Mouse (Mus musculus): ENCODE measurements around the gene Olfr600. TPM values are rescaled to one million over a fixed set of nuclear protein-coding genes. Genes with fewer than 3 reads are reported as not detected.
"Not testable (repeated sequence)": the region's sequence is repeated elsewhere in the genome, so short reads cannot be mapped to it uniquely, and the experiment has no call there.

Olfr600 gene
- not detected in 2 replicates for polyA plus RNA-seq (2012; rRNA removed)

DNA sequence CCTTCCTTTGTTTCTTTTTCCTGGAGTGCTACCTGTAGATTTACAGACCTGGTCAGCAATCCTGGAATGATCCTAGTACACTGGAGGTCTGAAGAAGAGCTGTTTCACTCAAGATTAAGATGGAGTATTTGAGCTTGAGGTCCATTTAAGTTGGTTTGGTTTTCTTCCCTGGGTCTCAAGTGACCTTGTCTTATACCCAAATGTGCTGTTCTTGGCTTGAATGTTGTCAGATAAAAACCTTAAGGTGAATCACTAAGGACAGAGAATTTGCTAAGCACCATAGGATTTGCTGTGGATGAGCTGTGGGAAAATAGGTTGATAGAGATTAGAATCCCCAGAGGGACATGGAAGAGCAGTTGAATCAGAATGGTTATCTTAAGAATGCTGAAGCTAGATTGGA lies at the start of gene Olfr600:
Gene Olfr600, minus strand, starts transcription at position 101 of the 400 bp plus-strand sequence.
- no peak for TF ChIP-seq CTCF (IDR thresholded peaks at IDR 0.05; ENCODE audit: borderline replicate concordance, insufficient read depth, low read depth, low read length)
- no peak for TF ChIP-seq POLR2A (IDR thresholded peaks at IDR 0.05; ENCODE audit: borderline replicate concordance, insufficient read depth, low read length)
- H3K4me3 ChIP-seq (replicated peaks; ENCODE audit: insufficient read depth, low read depth, low read length): no peak within 1 kb of the TSS

DNA sequence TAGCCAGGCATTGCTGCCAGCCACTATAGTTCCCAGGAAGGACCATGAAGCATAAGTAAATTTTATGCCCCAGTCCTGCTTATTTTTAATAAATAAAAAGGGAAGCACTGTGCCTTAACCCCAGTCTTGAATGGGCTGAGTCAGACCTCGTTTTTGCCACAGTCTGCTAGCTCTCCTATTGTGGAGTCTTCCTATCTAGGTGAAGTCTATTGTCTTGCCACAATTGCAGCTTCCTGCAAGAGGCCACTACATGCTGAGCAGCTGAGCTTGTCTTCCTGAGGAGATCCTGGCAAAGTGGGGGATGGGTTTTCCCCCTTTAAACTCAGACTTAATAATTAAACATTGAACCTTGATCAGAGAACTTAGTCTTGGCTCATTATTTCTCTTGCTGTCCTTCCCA lies 49.5 kb upstream of the Olfr600 start:
- no peaks in the 10 kb centered on the region for H3K4me1 ChIP-seq (ENCODE audit: control insufficient read depth, insufficient read depth, low read length)
- no peak for DNase-seq
- no peak overlapping the region for H3K27ac ChIP-seq (ENCODE audit: insufficient read depth, low read length)
- no peak overlapping the region for H3K4me3 ChIP-seq (replicated peaks; ENCODE audit: insufficient read depth, low read depth, low read length)
- whole genome bisulfite sequencing: 0% methylated on average over 1 of the region's 1 CpGs
- TF ChIP-seq CTCF (IDR thresholded peaks at IDR 0.05; ENCODE audit: borderline replicate concordance, insufficient read depth, low read depth, low read length) (no peak), POLR2A (IDR thresholded peaks at IDR 0.05; ENCODE audit: borderline replicate concordance, insufficient read depth, low read length) (no peak)
- no peaks in the 10 kb centered on the region for H3K27me3 ChIP-seq (ENCODE audit: control insufficient read depth, insufficient read depth, low read length)

More for the DNA sequence above, at the start of gene Olfr600:
- no peaks in the 10 kb centered on the region for H3K4me1 ChIP-seq (ENCODE audit: control insufficient read depth, insufficient read depth, low read length)
- no peaks in the 10 kb centered on the region for H3K27me3 ChIP-seq (ENCODE audit: control insufficient read depth, insufficient read depth, low read length)
- no peak for DNase-seq
- no peak within 1 kb of the TSS for H3K27ac ChIP-seq (ENCODE audit: insufficient read depth, low read length)

DNA sequence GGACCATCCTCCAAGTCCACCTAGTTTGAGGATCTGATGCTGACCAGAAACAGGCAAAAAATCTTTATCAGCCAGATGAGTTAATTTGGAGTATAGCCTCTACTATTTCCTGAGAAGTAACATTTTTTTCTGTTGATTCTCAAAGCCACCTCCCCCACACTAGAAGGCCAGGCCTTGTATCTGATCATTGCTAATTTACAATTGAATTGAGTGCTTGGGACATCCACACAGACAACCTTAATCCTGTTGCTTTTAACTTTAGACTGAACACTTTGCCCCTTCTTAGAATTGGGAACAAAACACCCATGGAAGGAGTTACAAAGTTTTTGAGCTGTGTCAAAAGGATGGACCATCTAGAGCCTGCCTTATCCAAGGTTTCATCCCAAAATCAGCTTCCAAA lies 48.3 kb upstream of the Olfr600 start:
- H3K4me1 ChIP-seq (ENCODE audit: control insufficient read depth, insufficient read depth, low read length): no peaks in the 10 kb centered on the region
- H3K27ac ChIP-seq (ENCODE audit: insufficient read depth, low read length): no peak overlapping the region
- H3K27me3 ChIP-seq (ENCODE audit: control insufficient read depth, insufficient read depth, low read length): no peaks in the 10 kb centered on the region
- TF ChIP-seq CTCF (IDR thresholded peaks at IDR 0.05; ENCODE audit: borderline replicate concordance, insufficient read depth, low read depth, low read length): no peak
- TF ChIP-seq POLR2A (IDR thresholded peaks at IDR 0.05; ENCODE audit: borderline replicate concordance, insufficient read depth, low read length): no peak
- no peak for DNase-seq
- H3K4me3 ChIP-seq (replicated peaks; ENCODE audit: insufficient read depth, low read depth, low read length): no peak overlapping the region

DNA sequence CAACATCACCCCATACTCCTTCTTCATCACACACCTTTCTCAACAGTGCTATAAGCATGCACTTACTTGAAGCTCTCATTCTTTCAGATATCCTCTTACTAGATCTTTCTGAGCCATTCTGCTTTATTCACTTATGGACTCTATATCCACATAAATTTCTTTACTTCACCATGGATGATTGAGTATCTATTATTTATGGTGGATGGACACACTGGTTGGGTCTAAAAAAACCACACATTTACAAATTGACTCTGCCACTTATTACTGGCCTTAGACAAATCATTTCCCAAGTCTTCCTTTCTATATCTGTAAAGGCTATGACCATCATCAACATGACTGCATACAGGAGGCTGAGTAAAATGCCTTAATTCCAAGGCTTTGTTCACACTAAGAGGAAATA lies 36.6 kb upstream of the Olfr600 start, which contains the start of gene Olfr603:
Gene Olfr603, minus strand, starts transcription at position 101 of the 400 bp plus-strand sequence.
- H3K27ac ChIP-seq (ENCODE audit: insufficient read depth, low read length): no peak within 1 kb of the TSS
- no peaks in the 10 kb centered on the region for H3K4me1 ChIP-seq (ENCODE audit: control insufficient read depth, insufficient read depth, low read length)
- DNase-seq: no peak
- TF ChIP-seq CTCF (IDR thresholded peaks at IDR 0.05; ENCODE audit: borderline replicate concordance, insufficient read depth, low read depth, low read length) (no peak), POLR2A (IDR thresholded peaks at IDR 0.05; ENCODE audit: borderline replicate concordance, insufficient read depth, low read length) (no peak)
- H3K4me3 ChIP-seq (replicated peaks; ENCODE audit: insufficient read depth, low read depth, low read length): no peak within 1 kb of the TSS
- H3K27me3 ChIP-seq (ENCODE audit: control insufficient read depth, insufficient read depth, low read length): no peaks in the 10 kb centered on the region

DNA sequence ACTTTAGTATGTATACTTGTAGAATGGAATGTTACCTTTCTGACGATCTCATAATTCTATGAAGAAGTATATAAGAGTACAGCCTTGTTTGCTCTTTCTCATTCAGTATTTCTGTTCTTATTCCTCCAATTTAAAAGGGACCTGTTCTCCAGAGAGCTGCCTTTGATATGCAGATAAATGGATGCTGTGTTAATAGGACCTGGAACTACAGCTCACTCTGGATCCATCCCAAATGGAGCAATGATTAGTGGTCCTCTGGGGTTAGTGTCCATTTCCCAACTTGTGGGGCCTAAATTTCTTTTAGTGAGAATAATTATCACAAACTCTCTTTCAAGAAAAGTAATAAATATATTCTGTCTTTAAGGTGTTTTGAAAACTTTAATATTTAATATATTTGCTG lies 13.1 kb upstream of the Olfr600 start, which contains the start of gene Olfr601:
Gene Olfr601, minus strand, starts transcription at position 101 of the 400 bp plus-strand sequence.
- Histone ChIP-seq H3K27me3 (ENCODE audit: control insufficient read depth, insufficient read depth, low read length) (no peaks in the 10 kb centered on the region), H3K27ac (ENCODE audit: insufficient read depth, low read length) (no peak within 1 kb of the TSS), H3K4me1 (ENCODE audit: control insufficient read depth, insufficient read depth, low read length) (no peaks in the 10 kb centered on the region), H3K4me3 (replicated peaks; ENCODE audit: insufficient read depth, low read depth, low read length) (no peak within 1 kb of the TSS)
- TF ChIP-seq POLR2A (IDR thresholded peaks at IDR 0.05; ENCODE audit: borderline replicate concordance, insufficient read depth, low read length): no peak
- TF ChIP-seq CTCF (IDR thresholded peaks at IDR 0.05; ENCODE audit: borderline replicate concordance, insufficient read depth, low read depth, low read length): no peak
- no peak for DNase-seq
- WGBS: 89% methylated on average over 1 of the region's 1 CpGs

DNA sequence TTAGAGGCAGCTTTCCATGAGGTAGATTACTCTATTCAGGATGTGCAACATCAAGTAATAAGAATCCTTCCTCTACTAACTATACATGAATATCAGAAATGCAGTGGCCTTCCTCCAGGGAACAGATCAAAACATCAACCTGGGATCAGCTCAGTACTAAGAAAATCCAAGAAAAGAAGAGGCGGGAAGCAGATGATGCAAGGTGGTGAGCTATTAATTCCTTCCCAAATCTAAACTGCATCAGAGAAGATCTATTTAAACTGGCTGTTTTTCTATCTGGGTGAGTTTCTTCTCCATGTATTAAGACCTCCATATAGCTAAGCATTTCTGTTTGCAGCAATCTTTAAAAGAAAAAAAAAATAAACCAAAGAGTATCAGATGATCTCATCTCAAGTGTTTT lies 13.9 kb downstream of the Olfr600 start, which contains the start of gene Olfr599:
Gene Olfr599, plus strand, starts transcription at position 301 of the 400 bp plus-strand sequence.
- Histone ChIP-seq H3K27me3 (ENCODE audit: control insufficient read depth, insufficient read depth, low read length) (no peaks in the 10 kb centered on the region), H3K4me1 (ENCODE audit: control insufficient read depth, insufficient read depth, low read length) (no peaks in the 10 kb centered on the region), H3K27ac (ENCODE audit: insufficient read depth, low read length) (no peak within 1 kb of the TSS), H3K4me3 (replicated peaks; ENCODE audit: insufficient read depth, low read depth, low read length) (no peak within 1 kb of the TSS)
- 90% methylated on average over 1 of the region's 1 CpGs for WGBS
- TF ChIP-seq POLR2A (IDR thresholded peaks at IDR 0.05; ENCODE audit: borderline replicate concordance, insufficient read depth, low read length) (no peak), CTCF (IDR thresholded peaks at IDR 0.05; ENCODE audit: borderline replicate concordance, insufficient read depth, low read depth, low read length) (no peak)
- no peak for DNase-seq

DNA sequence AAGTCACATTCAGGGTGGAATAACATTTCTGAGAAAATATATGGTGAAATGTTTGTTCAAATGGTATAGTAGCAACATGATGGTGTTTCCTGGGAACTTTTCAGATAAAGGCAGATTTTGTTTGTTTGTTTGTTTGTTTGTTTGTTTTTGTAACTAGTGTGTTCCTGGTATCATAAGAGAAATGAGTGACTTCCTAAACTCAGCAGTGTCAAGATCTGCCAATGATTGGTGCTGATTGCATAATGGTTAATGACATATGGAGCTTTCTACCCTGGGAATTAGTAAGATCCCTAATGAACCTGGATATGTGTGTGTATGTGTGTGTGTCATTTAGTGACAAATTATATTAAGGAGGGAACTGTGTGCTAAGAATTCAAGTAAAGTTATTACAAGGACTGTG lies 26.2 kb downstream of the Olfr600 start, which contains the start of gene Olfr598:
Gene Olfr598, plus strand, starts transcription at position 301 of the 400 bp plus-strand sequence.
- H3K27ac ChIP-seq (ENCODE audit: insufficient read depth, low read length): no peak within 1 kb of the TSS
- H3K27me3 ChIP-seq (ENCODE audit: control insufficient read depth, insufficient read depth, low read length): no peaks in the 10 kb centered on the region
- no peak within 1 kb of the TSS for H3K4me3 ChIP-seq (replicated peaks; ENCODE audit: insufficient read depth, low read depth, low read length)
- DNase-seq: no peak
- TF ChIP-seq POLR2A (IDR thresholded peaks at IDR 0.05; ENCODE audit: borderline replicate concordance, insufficient read depth, low read length) (no peak), CTCF (IDR thresholded peaks at IDR 0.05; ENCODE audit: borderline replicate concordance, insufficient read depth, low read depth, low read length) (no peak)
- H3K4me1 ChIP-seq (ENCODE audit: control insufficient read depth, insufficient read depth, low read length): no peaks in the 10 kb centered on the region

DNA sequence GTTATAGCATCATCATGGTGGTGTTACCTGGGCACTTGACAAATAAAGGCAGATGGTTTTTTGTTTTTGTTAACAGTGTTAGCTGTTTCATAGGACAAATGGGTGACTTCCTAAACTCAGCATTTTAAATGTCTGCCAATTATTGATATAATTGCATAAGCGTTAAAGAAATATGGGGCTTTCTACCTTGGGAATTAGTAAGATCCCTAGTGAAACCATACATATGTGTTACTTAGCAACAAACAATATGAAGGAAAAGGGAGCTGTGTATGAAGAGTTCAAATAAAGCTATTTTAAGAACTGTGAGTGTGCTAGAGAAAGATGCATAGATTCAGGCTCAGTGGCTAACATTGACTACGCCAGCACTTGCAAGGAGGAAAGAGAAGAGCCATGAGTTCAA lies 33.5 kb downstream of the Olfr600 start, which contains the start of gene Olfr597:
Gene Olfr597, plus strand, starts transcription at position 301 of the 400 bp plus-strand sequence.
- not testable (repeated sequence) for DNase-seq; H3K4me3 ChIP-seq (replicated peaks; ENCODE audit: insufficient read depth, low read depth, low read length); H3K27me3 ChIP-seq (ENCODE audit: control insufficient read depth, insufficient read depth, low read length); H3K4me1 ChIP-seq (ENCODE audit: control insufficient read depth, insufficient read depth, low read length); H3K27ac ChIP-seq (ENCODE audit: insufficient read depth, low read length)
- WGBS: 84% methylated on average over 2 of the region's 2 CpGs

DNA sequence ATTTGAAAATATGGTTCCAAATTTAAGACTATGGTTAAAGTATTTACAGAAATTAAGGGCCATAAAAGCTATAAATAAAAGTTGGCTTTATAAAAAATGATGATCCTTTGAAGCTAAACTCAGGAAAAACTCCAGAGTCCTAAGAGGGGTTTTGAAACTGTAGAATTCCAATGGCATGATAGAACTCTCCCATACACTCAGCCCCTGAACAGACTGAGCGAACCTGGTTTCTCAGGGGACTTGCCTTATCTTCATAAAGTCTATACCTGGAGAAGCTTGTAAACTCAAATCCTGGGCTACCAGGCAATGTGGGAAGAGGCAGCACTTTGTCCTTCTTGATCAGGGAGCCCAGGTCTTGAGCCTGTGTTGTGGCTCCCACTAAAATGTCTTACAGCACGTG lies 44.1 kb downstream of the Olfr600 start, which contains the start of gene Olfr596:
Gene Olfr596, plus strand, starts transcription at position 301 of the 400 bp plus-strand sequence.
- H3K27me3 ChIP-seq (ENCODE audit: control insufficient read depth, insufficient read depth, low read length); H3K4me3 ChIP-seq (replicated peaks; ENCODE audit: insufficient read depth, low read depth, low read length); H3K4me1 ChIP-seq (ENCODE audit: control insufficient read depth, insufficient read depth, low read length); H3K27ac ChIP-seq (ENCODE audit: insufficient read depth, low read length); DNase-seq: not testable (repeated sequence)
- WGBS: 87% methylated on average over 2 of the region's 2 CpGs
